Mouse (Mus musculus): ENCODE measurements at regions not wholly inside any gene's neighbourhood (a gene's known extent, or its start where the extent isn't known, plus 50 kb on each side); places are given as distances from the start of the nearest gene placed in this dataset.

GRCm38 (mm10) chr9:43438476-43438875 lies 127.8 kb downstream of the Trim29 start:
- TF ChIP-seq POLR2A (IDR thresholded peaks at IDR 0.05; ENCODE audit: insufficient read depth, low read length), result no peak
- no peak for TF ChIP-seq CTCF (IDR thresholded peaks at IDR 0.05; ENCODE audit: low read depth, low read length)
- TF ChIP-seq EP300 (IDR thresholded peaks at IDR 0.05; ENCODE audit: insufficient read depth, low read depth, low read length), result no peak
